Mouse (Mus musculus) ZHBTc4 (cell line): Measurements from ENCODE around the gene Abca12.

Experiments
- DNase-seq: peaks from one replicate; pipeline ENCODE4 v3.0.0-alpha.2; 2011; ENCODE audit warnings: low read depth, low spot score

Abca12 gene

GRCm38 (mm10) chr1:71414810-71415209 is at the start of gene Abca12:
Abca12 (minus strand) TSS chr1:71414910.
- DNase-seq: no peak

- no peak for DNase-seq
Observed at GRCm38 (mm10) chr1:71457961-71458360, 43.3 kb upstream of the Abca12 start.

- no peak for DNase-seq
Observed at GRCm38 (mm10) chr1:71447424-71447823, 32.7 kb upstream of the Abca12 start.

GRCm38 (mm10) chr1:71421741-71422333 is 7.1 kb upstream of the Abca12 start:
- DNase-seq: no peak

- DNase-seq: no peak
Observed at GRCm38 (mm10) chr1:71418467-71418866, 3.8 kb upstream of the Abca12 start.

- no peak for DNase-seq
Observed at GRCm38 (mm10) chr1:71417951-71418350, 3.2 kb upstream of the Abca12 start.

- no peak for DNase-seq
Observed at GRCm38 (mm10) chr1:71414084-71414483, 626 bp downstream of the Abca12 start.

- DNase-seq: no peak
Observed at GRCm38 (mm10) chr1:71413114-71413513, 1.6 kb downstream of the Abca12 start.

GRCm38 (mm10) chr1:71407711-71408110 is 7.0 kb downstream of the Abca12 start:
- no peak for DNase-seq

GRCm38 (mm10) chr1:71397635-71398034 is 17.1 kb downstream of the Abca12 start:
- no peak for DNase-seq

GRCm38 (mm10) chr1:71396105-71396504 is 18.6 kb downstream of the Abca12 start:
- no peak for DNase-seq

GRCm38 (mm10) chr1:71394177-71394576 is 20.5 kb downstream of the Abca12 start:
- DNase-seq: no peak

- no peak for DNase-seq
Observed at GRCm38 (mm10) chr1:71393489-71393888, 21.2 kb downstream of the Abca12 start.

GRCm38 (mm10) chr1:71392463-71392862 is 22.2 kb downstream of the Abca12 start:
- no peak for DNase-seq

- DNase-seq: no peak
Observed at GRCm38 (mm10) chr1:71386593-71386992, 28.1 kb downstream of the Abca12 start.

GRCm38 (mm10) chr1:71384098-71384497 is 30.6 kb downstream of the Abca12 start:
- DNase-seq: no peak

- DNase-seq: no peak
Observed at GRCm38 (mm10) chr1:71373090-71373489, 41.6 kb downstream of the Abca12 start.

GRCm38 (mm10) chr1:71370266-71370665 is 44.4 kb downstream of the Abca12 start:
- no peak for DNase-seq

- no peak for DNase-seq
Observed at GRCm38 (mm10) chr1:71367770-71368169, 46.9 kb downstream of the Abca12 start.

- DNase-seq: no peak
Observed at GRCm38 (mm10) chr1:71342861-71343554, 71.7 kb downstream of the Abca12 start.

GRCm38 (mm10) chr1:71342261-71342594 is 72.5 kb downstream of the Abca12 start:
- DNase-seq: no peak

GRCm38 (mm10) chr1:71341370-71342260 is 73.1 kb downstream of the Abca12 start:
- no peak for DNase-seq
